Mouse (Mus musculus) hindbrain, embryonic 16.5 days (tissue): Measurements from ENCODE around the gene Mgll. TPM values are rescaled to one million over a fixed set of nuclear protein-coding genes. Genes with fewer than 3 reads are reported as not detected.

Source experiments
- ATAC-seq: fragments of 200-750 bp; cut with Nextera tagmentation; 2 replicates; pipeline ENCODE4 v1.8.0; 2017; ENCODE audit warnings: moderate TSS enrichment, moderate library complexity
- H3K27ac ChIP-seq: fragments of 300-500 bp; sonication (generic); 2 replicates; pipeline ENCODE4 v1.5.1; 2014; ENCODE audit warnings: low read depth, mild to moderate bottlenecking, control low read depth, low read length, moderate library complexity
- H3K27me3 ChIP-seq: fragments of 300-500 bp; sonication (generic); replicated peaks from 2 replicates; pipeline ENCODE4 v1.6.1; 2014; ENCODE audit warnings: low read length; ENCODE audit not compliant: control insufficient read depth, insufficient read depth
- H3K36me3 ChIP-seq: fragments of 300-500 bp; sonication (generic); 2 replicates; pipeline ENCODE4 v1.6.1; 2014; ENCODE audit warnings: mild to moderate bottlenecking, low read length, moderate library complexity, mixed read lengths; ENCODE audit not compliant: control insufficient read depth, insufficient read depth
- H3K4me1 ChIP-seq: fragments of 300-500 bp; sonication (generic); 2 replicates; pipeline ENCODE4 v1.6.1; 2014; ENCODE audit warnings: low read depth, low read length; ENCODE audit not compliant: control insufficient read depth, insufficient read depth
- H3K4me2 ChIP-seq: fragments of 300-500 bp; sonication (generic); 2 replicates; pipeline ENCODE4 v1.6.1; 2014; ENCODE audit warnings: mild to moderate bottlenecking, low read length, control low read depth, moderate library complexity
- H3K4me3 ChIP-seq: fragments of 300-500 bp; sonication (generic); 2 replicates; pipeline ENCODE4 v1.5.1; 2014; ENCODE audit warnings: mild to moderate bottlenecking, low read length, control low read depth, moderate library complexity
- H3K9ac ChIP-seq: fragments of 300-500 bp; sonication (generic); 2 replicates; pipeline ENCODE4 v1.6.1; 2014; ENCODE audit warnings: low read depth, mild to moderate bottlenecking, control low read depth, low read length, moderate library complexity
- H3K9me3 ChIP-seq: fragments of 300-500 bp; sonication (generic); 2 replicates; pipeline ENCODE4 v1.6.1; 2014; ENCODE audit warnings: mild to moderate bottlenecking, low read length, moderate library complexity; ENCODE audit not compliant: control insufficient read depth
- WGBS: fragments of 180-500 bp; shearing (Covaris S2); extraction: QIAGEN DNeasy Blood & Tissue Kit; methylation state at CpG from one replicate; pipeline ENCODE4 v1.1.7; 2014; 5-methylcytosine and 5-hydroxymethylcytosine counted together
- polyA plus RNA-seq: library from polyadenylated mRNA; unstranded; fragments of >200 nt; fragmentation: Nextera tagmentation; extraction: Ambion mirVana; gene quantifications from 2 replicates; pipeline ENCODE4 v1.2.1, GENCODE M21; 2015

The Mgll gene
- polyA plus RNA-seq, 1 experiment from 2014 or later: 96.8 TPM

GRCm38 (mm10) chr6:88690211-88690610 lies 34.0 kb upstream of the Mgll start:
- no peaks in the 10 kb centered on the region for H3K4me1 ChIP-seq
- H3K4me2 ChIP-seq: no peak overlapping the region
- no peak overlapping the region for H3K9ac ChIP-seq
- 69% methylated on average over 3 of the region's 3 CpGs for WGBS
- no peaks in the 10 kb centered on the region for H3K9me3 ChIP-seq
- no peak overlapping the region for H3K27ac ChIP-seq
- no peaks in the 10 kb centered on the region for H3K27me3 ChIP-seq
- no peaks in the 10 kb centered on the region for H3K36me3 ChIP-seq
- ATAC-seq: no peak
- no peak overlapping the region for H3K4me3 ChIP-seq

GRCm38 (mm10) chr6:88691361-88691760 lies 32.9 kb upstream of the Mgll start:
- no peaks in the 10 kb centered on the region for H3K4me1 ChIP-seq
- H3K27me3 ChIP-seq: no peaks in the 10 kb centered on the region
- no peak for ATAC-seq
- no peak overlapping the region for H3K27ac ChIP-seq
- H3K4me2 ChIP-seq: no peak overlapping the region
- no peaks in the 10 kb centered on the region for H3K9me3 ChIP-seq
- WGBS: 88% methylated on average over 2 of the region's 2 CpGs
- H3K36me3 ChIP-seq: no peaks in the 10 kb centered on the region
- H3K4me3 ChIP-seq: no peak overlapping the region
- H3K9ac ChIP-seq: no peak overlapping the region

GRCm38 (mm10) chr6:88702887-88703286 lies 21.3 kb upstream of the Mgll start:
- 94% methylated on average over 1 of the region's 1 CpGs for WGBS
- Histone ChIP-seq H3K36me3 (no peaks in the 10 kb centered on the region), H3K27me3 (no peaks in the 10 kb centered on the region), H3K27ac (no peak overlapping the region), H3K4me2 (no peak overlapping the region), H3K9ac (no peak overlapping the region), H3K4me1 (no peaks in the 10 kb centered on the region), H3K4me3 (no peak overlapping the region), H3K9me3 (no peaks in the 10 kb centered on the region)
- ATAC-seq: no peak

DNA sequence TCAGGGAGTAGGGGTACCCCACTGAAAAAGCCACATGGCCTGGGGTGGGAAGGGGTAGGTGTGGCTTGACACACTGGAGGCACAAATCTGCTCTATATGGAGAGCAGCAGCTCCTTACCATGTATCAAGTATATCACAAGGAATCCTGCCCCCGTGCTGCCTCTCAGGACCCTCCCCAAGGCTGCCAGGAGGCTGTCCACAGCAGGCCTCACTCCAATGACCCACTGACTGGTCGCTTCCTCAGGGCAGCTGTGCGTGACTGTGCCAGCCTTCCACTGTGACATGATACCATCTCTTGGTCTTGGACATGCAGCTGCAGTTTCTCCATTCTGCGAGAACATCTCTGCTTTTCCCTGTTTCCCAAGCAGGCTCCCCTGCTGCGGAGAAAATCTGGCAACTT lies 20.5 kb upstream of the Mgll start:
- Histone ChIP-seq H3K4me1 (no peaks in the 10 kb centered on the region), H3K4me2 (no peak overlapping the region), H3K27ac (no peak overlapping the region), H3K4me3 (no peak overlapping the region), H3K9ac (no peak overlapping the region), H3K36me3 (no peaks in the 10 kb centered on the region), H3K27me3 (no peaks in the 10 kb centered on the region), H3K9me3 (no peaks in the 10 kb centered on the region)
- WGBS: 82% methylated on average over 5 of the region's 5 CpGs
- ATAC-seq: no peak

GRCm38 (mm10) chr6:88708401-88709278 lies 15.6 kb upstream of the Mgll start:
- Histone ChIP-seq H3K9ac (no peak overlapping the region), H3K4me2 (no peak overlapping the region), H3K27me3 (no peaks in the 10 kb centered on the region), H3K27ac (no peak overlapping the region), H3K4me3 (no peak overlapping the region), H3K4me1 (no peaks in the 10 kb centered on the region), H3K36me3 (no peaks in the 10 kb centered on the region), H3K9me3 (no peaks in the 10 kb centered on the region)
- no peak for ATAC-seq
- 77% methylated on average over 8 of the region's 8 CpGs for WGBS

- ATAC-seq: no peak
- 79% methylated on average over 1 of the region's 1 CpGs for WGBS
- H3K9me3 ChIP-seq: no peaks in the 10 kb centered on the region
- H3K27ac ChIP-seq: no peak overlapping the region
- H3K4me1 ChIP-seq: no peaks in the 10 kb centered on the region
- H3K36me3 ChIP-seq: no peaks in the 10 kb centered on the region
- no peaks in the 10 kb centered on the region for H3K27me3 ChIP-seq
- H3K9ac ChIP-seq: no peak overlapping the region
- no peak overlapping the region for H3K4me3 ChIP-seq
- H3K4me2 ChIP-seq: no peak overlapping the region
Observed at GRCm38 (mm10) chr6:88709279-88709575, 15.0 kb upstream of the Mgll start.

DNA sequence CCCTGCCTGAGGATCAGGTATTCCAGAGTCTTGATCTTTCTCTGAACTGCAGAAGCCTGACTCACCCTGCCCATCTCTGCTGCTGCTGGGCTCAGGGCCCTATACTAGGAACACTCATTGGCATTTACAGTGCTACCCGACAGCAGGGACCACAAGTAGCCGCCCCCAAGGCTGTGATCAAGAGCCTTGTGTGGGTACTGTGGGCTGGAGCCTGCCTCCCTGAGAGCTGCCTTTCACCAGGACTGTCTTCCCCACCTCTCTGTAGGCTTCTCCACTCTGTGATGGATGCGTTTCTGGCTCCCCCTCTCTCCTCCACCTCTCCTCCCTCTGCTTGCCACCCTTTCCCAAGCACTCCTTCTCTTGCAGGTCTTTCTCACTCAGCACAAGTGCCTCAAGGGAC lies 12.9 kb upstream of the Mgll start:
- no peak for ATAC-seq
- Histone ChIP-seq H3K27me3 (no peaks in the 10 kb centered on the region), H3K27ac (no peak overlapping the region), H3K9me3 (no peaks in the 10 kb centered on the region), H3K4me2 (no peak overlapping the region), H3K36me3 (no peaks in the 10 kb centered on the region), H3K4me3 (no peak overlapping the region), H3K9ac (no peak overlapping the region), H3K4me1 (no peaks in the 10 kb centered on the region)
- 75% methylated on average over 3 of the region's 3 CpGs for WGBS

GRCm38 (mm10) chr6:88712083-88712482 lies 12.1 kb upstream of the Mgll start:
- H3K4me3 ChIP-seq: no peak overlapping the region
- WGBS: 87% methylated on average over 4 of the region's 4 CpGs
- no peak for ATAC-seq
- H3K36me3 ChIP-seq: no peaks in the 10 kb centered on the region
- H3K9me3 ChIP-seq: no peaks in the 10 kb centered on the region
- no peak overlapping the region for H3K27ac ChIP-seq
- H3K4me2 ChIP-seq: no peak overlapping the region
- no peak overlapping the region for H3K9ac ChIP-seq
- no peaks in the 10 kb centered on the region for H3K4me1 ChIP-seq
- H3K27me3 ChIP-seq: no peaks in the 10 kb centered on the region

DNA sequence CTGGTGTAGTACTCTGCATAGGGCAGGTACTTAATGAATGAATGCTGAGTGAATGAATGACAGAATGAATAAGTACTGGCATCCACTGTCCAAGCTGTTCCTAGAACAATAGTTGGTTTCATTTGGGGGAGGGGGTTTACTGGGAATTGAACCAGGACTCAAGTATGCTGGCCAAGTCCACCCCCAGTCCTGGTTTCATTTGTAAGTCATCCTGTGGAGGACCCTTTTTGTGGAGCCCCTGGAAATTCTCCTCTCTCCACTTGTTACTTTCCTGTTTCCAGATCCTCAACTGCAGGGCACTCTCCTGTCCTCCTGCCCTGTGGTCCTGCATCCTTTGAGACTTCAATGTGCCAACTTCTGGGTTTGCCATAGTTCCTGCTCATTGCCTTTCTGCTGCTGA lies 10.9 kb upstream of the Mgll start:
- H3K27ac ChIP-seq: no peak overlapping the region
- no peaks in the 10 kb centered on the region for H3K36me3 ChIP-seq
- H3K4me3 ChIP-seq: no peak overlapping the region
- H3K9me3 ChIP-seq: no peaks in the 10 kb centered on the region
- no peak overlapping the region for H3K4me2 ChIP-seq
- H3K4me1 ChIP-seq: no peaks in the 10 kb centered on the region
- ATAC-seq: no peak
- no peak overlapping the region for H3K9ac ChIP-seq
- no peaks in the 10 kb centered on the region for H3K27me3 ChIP-seq
